Mouse (Mus musculus) bone marrow, adult 2 months (tissue): ENCODE data around the gene Cops7a. TPM values are rescaled to one million over a fixed set of nuclear protein-coding genes. Genes with fewer than 3 reads are reported as not detected.

ENCODE experiments used
- H3K27ac ChIP-seq: fragments of 200-500 bp; 2 replicates; pipeline ENCODE4 v1.5.1; 2012; ENCODE audit warnings: low read depth, mild to moderate bottlenecking, control low read depth, inconsistent platforms, low read length; ENCODE audit not compliant: control insufficient read depth, poor library complexity, insufficient read depth
- H3K4me1 ChIP-seq: fragments of 200-500 bp; 2 replicates; pipeline ENCODE4 v1.6.1; 2011; ENCODE audit warnings: low read length; ENCODE audit not compliant: control insufficient read depth, insufficient read depth
- H3K4me3 ChIP-seq: fragments of 200-500 bp; replicated peaks from 2 replicates; pipeline ENCODE3; 2011; ENCODE audit warnings: mild to moderate bottlenecking, low read depth, low read length, control low read depth; ENCODE audit not compliant: control insufficient read depth
- CTCF ChIP-seq: fragments of 200-500 bp; IDR thresholded peaks from 2 replicates; pipeline ENCODE4 v1.5.1; 2011; ENCODE audit warnings: low read length, control low read depth; ENCODE audit not compliant: control insufficient read depth, insufficient read depth
- POLR2A ChIP-seq: fragments of 200-500 bp; IDR thresholded peaks from 2 replicates; pipeline ENCODE4 v1.6.1; 2011; ENCODE audit warnings: low read depth, mild to moderate bottlenecking, control low read depth, low read length, borderline replicate concordance; ENCODE audit not compliant: control insufficient read depth
- WGBS: fragments of 180-500 bp; shearing (Covaris S2); methylation state at CpG from one replicate; pipeline ENCODE4 v1.1.7; 2018; 5-methylcytosine and 5-hydroxymethylcytosine counted together
- polyA plus RNA-seq: library from polyadenylated mRNA; stranded (reverse); fragments of >200 nt; gene quantifications from 2 replicates; pipeline ENCODE4 v1.2.4, GENCODE M21; 2011; ENCODE audit warnings: low replicate concordance; ENCODE audit not compliant: missing spikeins, insufficient read depth, insufficient read length

Gene Cops7a
- polyA plus RNA-seq, 1 experiment: 33.0 TPM

DNA sequence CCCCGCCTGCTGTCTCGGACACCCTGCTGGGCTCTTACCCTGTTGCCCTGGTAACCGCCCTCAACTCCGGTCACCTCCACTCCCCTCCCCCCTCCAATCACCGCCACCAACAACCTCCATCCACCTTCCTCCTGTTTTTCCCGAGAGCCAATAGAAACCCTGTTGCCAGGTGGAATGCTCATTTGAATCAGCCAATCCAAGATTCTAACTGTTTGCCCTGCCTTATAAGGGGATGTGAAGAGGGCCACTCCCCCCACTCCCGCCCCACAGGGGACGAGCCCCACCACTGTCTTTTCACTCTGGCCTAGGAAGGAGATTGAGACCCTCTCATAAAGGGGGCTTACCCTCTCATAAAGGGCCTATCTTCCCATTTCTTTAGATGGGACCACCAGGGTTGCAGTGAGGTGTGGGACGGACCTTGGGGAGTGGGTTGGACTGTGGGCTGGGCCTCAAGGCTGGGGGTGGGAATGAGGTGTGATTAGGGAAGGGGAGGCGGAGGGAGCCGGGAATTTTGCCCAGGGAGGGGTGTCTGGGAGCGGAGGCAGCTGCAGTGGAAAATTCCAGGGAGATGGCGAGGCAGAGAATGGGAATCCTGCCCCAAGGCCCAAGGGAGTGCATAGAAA is 45.5 kb downstream of the Cops7a start, which contains the start of gene Ptms:
TSS of gene Ptms (minus strand) at position 409 of the 623 bp plus-strand sequence.
- 22% methylated on average over 13 of the region's 13 CpGs for WGBS
- TF ChIP-seq CTCF: no peak
- H3K4me3 ChIP-seq: no peak within 1 kb of the TSS
- no peak within 1 kb of the TSS for H3K27ac ChIP-seq
- no peaks in the 10 kb centered on the region; the same call in 1 of the 2 replicates for H3K4me1 ChIP-seq

DNA sequence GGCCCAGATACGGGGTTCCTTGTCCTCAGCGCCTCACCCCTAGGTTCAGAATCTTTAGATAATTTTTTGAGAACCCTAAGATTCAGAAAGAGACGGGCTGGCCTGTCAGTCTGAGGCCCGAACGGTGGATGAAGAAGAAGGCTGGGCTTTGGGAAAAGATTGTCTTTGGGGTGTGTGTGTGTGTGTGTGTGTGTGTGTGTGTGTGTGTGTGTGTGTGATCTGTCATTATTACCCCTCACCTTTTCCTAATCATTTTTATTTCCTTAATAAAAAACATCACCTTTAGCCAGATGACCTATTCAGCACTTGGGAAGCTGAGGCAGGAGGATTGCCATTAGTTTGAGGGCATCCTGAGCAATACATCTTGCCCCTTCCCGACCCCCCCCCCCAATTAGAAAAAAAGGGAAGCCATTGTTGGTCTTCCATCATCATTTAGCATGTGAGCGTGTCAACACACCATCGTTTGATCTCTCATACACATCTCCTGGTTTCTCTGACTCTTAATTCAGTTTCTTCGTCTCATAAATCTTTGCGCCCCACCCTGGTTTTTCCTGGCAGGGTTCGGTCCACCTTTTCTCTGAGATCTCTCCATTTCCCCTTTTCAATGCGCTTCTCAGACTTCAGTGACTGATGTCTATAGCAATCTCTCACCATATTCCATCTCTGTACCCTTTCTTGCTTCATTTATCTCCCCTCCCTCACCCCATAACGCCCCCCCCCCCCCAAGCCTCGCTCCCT is 46.3 kb downstream of the Cops7a start:
- TF ChIP-seq CTCF (no peak), POLR2A (no peak)
- H3K27ac ChIP-seq: no peak overlapping the region
- no peak overlapping the region for H3K4me3 ChIP-seq
- H3K4me1 ChIP-seq: no peaks in the 10 kb centered on the region; the same call in 1 of the 2 replicates
- 24% methylated on average over 14 of the region's 14 CpGs for WGBS

DNA sequence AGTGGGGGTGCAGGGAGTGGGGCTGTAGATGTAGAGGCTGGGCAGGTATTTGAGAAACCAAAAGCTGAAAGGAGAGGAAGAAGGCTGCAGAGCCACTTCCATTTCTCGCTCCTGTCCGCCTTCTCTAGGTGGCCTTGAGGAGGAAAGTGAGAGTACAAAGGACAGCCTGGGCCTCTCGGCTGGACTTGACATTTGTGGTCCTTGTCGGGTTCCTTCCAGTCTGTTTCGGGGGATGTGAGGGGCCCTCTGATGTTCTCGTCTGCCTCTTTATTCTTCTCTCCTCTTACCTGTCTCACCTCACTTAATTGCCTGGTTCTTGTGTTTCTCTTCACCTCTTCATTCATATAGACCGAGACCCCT is 47.0 kb downstream of the Cops7a start:
- H3K27ac ChIP-seq: peak overlapping the region; percentile 28; the same call in 1 of the 2 replicates
- WGBS: 33% methylated on average over 7 of the region's 7 CpGs
- TF ChIP-seq POLR2A: no peak
- H3K4me3 ChIP-seq: peak overlapping the region; percentile 51
- no peaks in the 10 kb centered on the region; the same call in 1 of the 2 replicates for H3K4me1 ChIP-seq

DNA sequence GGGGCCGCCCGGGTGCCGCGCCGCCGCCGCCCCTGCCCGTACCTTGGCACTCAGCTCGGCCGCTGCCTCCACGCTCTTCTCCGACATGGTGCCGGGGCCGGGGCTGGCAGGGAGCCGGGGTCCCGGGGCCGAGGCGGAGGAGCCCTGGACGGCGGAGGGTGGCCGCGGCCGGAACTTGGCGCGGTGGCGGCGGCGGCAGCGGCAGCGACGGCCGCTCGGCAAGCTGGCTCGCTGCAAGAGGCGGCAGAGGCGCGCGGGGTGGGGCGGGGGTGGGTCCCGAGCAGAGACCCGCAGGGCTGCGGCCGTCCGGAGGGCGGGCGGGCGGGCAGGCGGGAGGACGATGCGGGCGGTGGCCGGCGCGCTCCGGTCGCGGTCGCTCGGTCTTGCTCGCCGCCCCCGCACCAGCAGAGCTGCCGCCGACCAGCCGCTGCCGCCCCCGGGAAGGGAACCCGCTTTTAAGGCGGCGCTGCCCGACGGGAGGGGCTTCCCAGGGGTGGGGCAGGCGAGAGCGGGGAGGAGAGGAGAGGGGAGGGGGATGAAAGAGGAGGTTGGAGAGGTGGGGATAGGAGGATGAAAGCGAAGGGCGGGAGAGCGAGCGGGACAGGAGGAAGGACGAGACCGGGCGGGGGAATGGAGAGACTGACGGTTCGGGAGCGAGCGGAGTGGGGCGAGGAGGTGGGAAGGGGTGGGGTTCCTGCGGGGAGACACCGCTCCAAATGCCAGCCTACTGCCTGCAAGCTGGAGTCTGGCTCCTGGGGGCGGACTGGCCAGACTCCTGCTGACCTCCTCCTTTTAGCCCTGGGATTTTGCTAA is 47.6 kb downstream of the Cops7a start:
- H3K4me1 ChIP-seq: no peaks in the 10 kb centered on the region; the same call in 1 of the 2 replicates
- H3K4me3 ChIP-seq: peak overlapping the region; percentile 70
- H3K27ac ChIP-seq: peak overlapping the region; percentile 81
- no peak for TF ChIP-seq CTCF
- peak; percentile 40; the same call in 1 of the 2 replicates for TF ChIP-seq POLR2A
- under 1% methylated on average over 89 of the region's 89 CpGs for WGBS

DNA sequence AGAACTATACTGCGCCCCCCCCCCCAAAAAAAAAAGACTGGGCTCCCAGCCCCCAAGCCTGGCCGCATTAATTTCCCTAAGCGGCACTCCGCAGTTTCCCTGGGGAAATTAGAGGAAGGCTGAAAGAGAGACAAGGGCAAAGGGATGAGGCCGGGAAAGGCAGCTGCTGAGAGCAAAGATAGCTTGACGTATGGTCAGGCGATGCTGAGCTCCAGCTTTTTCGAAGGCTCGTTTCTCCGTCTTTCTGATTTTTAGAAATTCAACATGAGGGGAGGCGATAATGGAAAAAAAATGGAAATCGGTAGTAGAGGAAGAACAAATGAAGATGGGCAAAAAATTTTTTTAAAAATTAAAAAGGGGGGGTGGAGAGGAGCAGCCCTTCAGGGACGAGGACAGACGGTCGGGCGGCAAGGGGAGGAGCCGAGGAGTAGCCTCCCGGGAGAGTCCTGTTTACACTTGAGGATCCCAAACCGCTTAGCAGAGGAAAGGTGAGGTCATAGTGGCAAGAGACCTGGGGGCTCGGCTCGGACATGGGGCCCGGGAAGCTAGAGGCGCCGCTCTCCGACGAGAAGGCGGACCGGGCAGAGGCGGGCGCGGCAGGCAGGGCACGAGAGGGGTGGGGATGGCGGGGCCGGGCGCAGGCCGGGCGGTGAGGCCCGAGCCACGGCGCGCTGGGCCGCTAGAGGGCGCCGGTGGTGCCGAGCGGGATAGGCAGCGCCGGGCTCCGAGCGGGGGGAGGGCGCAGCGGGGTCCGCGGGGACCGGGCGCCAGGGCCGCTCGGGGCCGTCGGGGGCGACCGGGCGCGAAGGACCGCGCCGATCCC is 48.4 kb downstream of the Cops7a start:
- TF ChIP-seq POLR2A (no peak; the same call in 1 of the 2 replicates), CTCF (peak; percentile 67)
- peak overlapping the region; percentile 70 for H3K4me3 ChIP-seq
- peak overlapping the region; percentile 81 for H3K27ac ChIP-seq
- no peaks in the 10 kb centered on the region; the same call in 1 of the 2 replicates for H3K4me1 ChIP-seq
- WGBS: 5% methylated on average over 51 of the region's 67 CpGs

DNA sequence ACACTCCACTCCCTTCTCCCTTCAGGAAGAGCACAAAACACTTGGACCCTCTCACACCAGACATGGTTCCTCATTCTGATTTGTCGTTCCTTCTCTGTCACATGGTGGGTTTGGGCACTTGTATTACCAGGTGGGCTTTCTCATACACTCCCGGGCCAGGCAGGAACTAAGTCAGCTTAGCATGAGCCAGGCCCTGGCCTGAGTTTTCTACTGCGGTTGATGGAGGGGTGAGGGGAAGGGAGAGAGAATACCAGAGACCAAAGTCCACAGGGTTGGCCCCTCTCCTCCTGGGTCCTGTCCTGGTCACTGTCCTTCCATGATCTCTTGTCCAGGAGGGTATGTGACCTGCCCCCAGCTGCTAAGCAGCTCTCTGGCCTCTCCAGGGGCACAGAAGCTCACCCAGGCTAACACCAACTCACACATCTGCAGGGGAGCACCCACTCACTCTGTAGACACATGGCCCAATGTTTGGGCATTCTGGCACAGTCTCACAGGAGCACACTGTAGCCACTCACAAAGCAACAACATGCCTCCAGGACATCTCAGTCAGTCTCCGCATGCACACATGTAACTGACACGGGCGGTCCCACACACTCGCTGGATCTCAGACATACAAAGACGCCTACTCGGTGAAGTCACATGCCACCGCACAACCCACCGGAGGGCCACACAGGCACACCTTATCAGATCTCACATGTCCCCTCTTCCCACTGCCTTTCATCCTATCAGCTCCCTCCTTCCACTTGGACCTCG is 49.2 kb downstream of the Cops7a start:
- 39% methylated on average over 12 of the region's 12 CpGs for WGBS
- no peak for TF ChIP-seq POLR2A
- Histone ChIP-seq H3K4me3 (peak overlapping the region; percentile 11), H3K4me1 (no peaks in the 10 kb centered on the region; the same call in 1 of the 2 replicates), H3K27ac (no peak overlapping the region)
